Comparison of ENCODE assay signal across 12 mouse cellular contexts in the genomic region with DNA sequence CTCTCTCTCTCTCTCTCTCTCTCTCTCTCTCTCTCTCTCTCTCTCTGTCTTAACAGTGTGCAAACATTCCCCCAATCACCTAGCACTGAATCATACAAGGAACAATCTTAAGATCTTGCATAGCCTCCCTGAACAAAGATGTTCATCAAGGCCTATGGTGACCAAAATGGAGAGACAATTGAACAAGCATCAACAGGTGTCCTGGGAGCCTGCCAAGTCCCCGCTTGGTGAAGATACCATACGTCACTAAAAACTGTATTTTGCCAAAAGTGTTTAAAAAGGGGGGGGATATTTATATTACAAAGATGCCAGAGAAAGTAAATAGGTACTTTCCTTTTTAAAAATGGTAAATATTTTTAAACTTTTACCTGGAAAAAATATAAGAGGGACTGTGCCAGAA.
"Had no signal": no experiment of that assay in that cellular context is flagged by ENCODE, and none has a peak within 500 bp of the region (broad histone marks: within the 10 kb centered on the region; RNA-seq: fewer than 3 reads in every experiment).

No protein-coding gene starts in this region.

- DNase-seq: cerebellum, adult 9-10 months; cerebellum, adult 9-11 months; embryo, embryonic 11 days; forebrain, postnatal 0 days; gastrocnemius, adult 2 months; gastrocnemius, postnatal 10 days; gastrocnemius, postnatal 14 days; gastrocnemius, postnatal 25 days; gastrocnemius, postnatal 36 days; heart, adult 11 months; heart, adult 18-20 months; heart, adult 2 months had no signal
